Mouse (Mus musculus): ENCODE results near the gene Nrbp1.

DNA sequence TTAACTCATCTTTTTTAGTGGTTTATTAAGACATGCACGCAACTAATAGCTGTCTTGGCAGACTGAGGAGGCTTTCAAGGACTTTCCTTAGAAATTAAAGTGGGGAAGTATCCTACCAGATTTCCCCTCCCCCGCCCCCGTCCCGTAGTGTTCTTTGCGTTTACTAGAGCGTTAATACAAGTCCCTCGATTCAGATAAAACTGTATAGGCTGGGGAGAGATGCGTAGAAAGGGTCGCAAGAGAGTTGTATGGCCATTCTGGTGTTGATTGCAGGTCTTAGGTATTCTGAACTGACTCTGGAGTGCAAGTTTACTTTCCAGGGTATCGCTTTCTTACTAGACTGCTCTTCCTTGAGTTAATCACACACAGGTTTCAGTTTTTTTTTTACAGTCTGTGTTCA, 1.5 kb downstream of the Nrbp1 start:
- TF ChIP-seq GATA1 (IDR thresholded peaks at IDR 0.05; ENCODE audit: borderline replicate concordance, low read length) (no peak), CTCF (IDR thresholded peaks at IDR 0.05; ENCODE audit: low read depth, low read length) (no peak), POLR2AphosphoS5 (IDR thresholded peaks at IDR 0.05; ENCODE audit: insufficient replicate concordance, low read depth, low read length) (no peak), TAL1 (conservative IDR thresholded peaks at IDR 0.05; ENCODE audit: low read depth, low read length) (no peak)
